Comparison of ENCODE assay signal across 14 mouse cellular contexts in genomic region chr6:6873476-6874072, GRCm38 (mm10). TPM values are rescaled to one million over a fixed set of nuclear protein-coding genes. Genes with fewer than 3 reads are reported as not detected.
DNase-seq lines count a peak whose midpoint lies in the region; ATAC-seq lines count a peak whose summit lies in the region.
"Had no signal": no experiment of that assay in that cellular context is flagged by ENCODE, and none has a peak within 500 bp of the region (broad histone marks: within the 10 kb centered on the region; RNA-seq: fewer than 3 reads in every experiment).

No protein-coding gene starts in this region.

- no peak overlapping the region for H3K4me2 ChIP-seq in intestine, embryonic 14.5 days (ENCODE audit: low read length)
- H3K4me2 ChIP-seq in intestine, embryonic 16.5 days (ENCODE audit: low read depth, low read length) = no peak overlapping the region
- H3K4me2 ChIP-seq in forebrain, embryonic 12.5 days = peak overlapping the region; percentile 48
- H3K4me2 ChIP-seq: lung, embryonic 15.5 days had no signal

- no peak overlapping the region for H3K4me3 ChIP-seq in intestine, embryonic 14.5 days (ENCODE audit: low read depth, low read length)
- no peak overlapping the region for H3K4me3 ChIP-seq in intestine, embryonic 16.5 days (ENCODE audit: low read length)
- peak overlapping the region; percentile 34 for H3K4me3 ChIP-seq in forebrain, embryonic 12.5 days (replicated peaks)
- H3K4me3 ChIP-seq: lung, embryonic 15.5 days had no signal

- DNase-seq in intestine, embryonic 14.5 days (ENCODE audit: low spot score) = peak; percentile 54
- DNase-seq in mesoderm, embryonic 11.5 days (ENCODE audit: low read depth, low spot score) = peak; percentile 11
- DNase-seq in lung, postnatal 36 days = no peak
- DNase-seq: cerebellum, postnatal 36 days; heart, adult 18-20 months; heart, postnatal 36 days; kidney, adult 8-10 months; left cerebral cortex, postnatal 4 days had no signal

- H3K4me1 ChIP-seq in intestine, embryonic 14.5 days (replicated peaks; ENCODE audit: control insufficient read depth, insufficient read depth, low read length) = no peaks in the 10 kb centered on the region
- no peaks in the 10 kb centered on the region for H3K4me1 ChIP-seq in intestine, embryonic 16.5 days (ENCODE audit: control insufficient read depth, insufficient read depth, low read length)
- peaks cover 10% of the 10 kb centered on the region for H3K4me1 ChIP-seq in forebrain, embryonic 12.5 days
- H3K4me1 ChIP-seq: lung, embryonic 15.5 days had no signal

- no peaks in the 10 kb centered on the region for H3K9me3 ChIP-seq in intestine, embryonic 14.5 days (ENCODE audit: control insufficient read depth, low read length)
- no peaks in the 10 kb centered on the region for H3K9me3 ChIP-seq in intestine, embryonic 16.5 days (ENCODE audit: control insufficient read depth, low read length)
- H3K9me3 ChIP-seq in forebrain, embryonic 12.5 days = no peaks in the 10 kb centered on the region
- H3K9me3 ChIP-seq: lung, embryonic 15.5 days had no signal

- H3K27me3 ChIP-seq in intestine, embryonic 14.5 days (replicated peaks; ENCODE audit: control insufficient read depth, insufficient read depth, low read length) = peaks cover 100% of the 10 kb centered on the region
- peaks cover 71% of the 10 kb centered on the region for H3K27me3 ChIP-seq in intestine, embryonic 16.5 days (replicated peaks; ENCODE audit: control insufficient read depth, insufficient read depth, low read length)
- H3K27me3 ChIP-seq in forebrain, embryonic 12.5 days = peaks cover 89% of the 10 kb centered on the region

- no peak for ATAC-seq in intestine, embryonic 14.5 days (replicated peaks; ENCODE audit: low FRiP score, low TSS enrichment, low read depth)
- no peak for ATAC-seq in intestine, embryonic 16.5 days
- no peak for ATAC-seq in forebrain, embryonic 12.5 days (ENCODE audit: low FRiP score)
- ATAC-seq in monocyte, adult 5-6 weeks (replicated peaks; ENCODE audit: insufficient number of reproducible peaks, low FRiP score, low TSS enrichment, poor library complexity, severe bottlenecking) = no peak
- no peak for ATAC-seq in cerebellum, adult (ENCODE audit: insufficient number of reproducible peaks, low FRiP score, low TSS enrichment)

- H3K27ac ChIP-seq in intestine, embryonic 14.5 days (ENCODE audit: low read depth) = no peak overlapping the region
- H3K27ac ChIP-seq in intestine, embryonic 16.5 days (ENCODE audit: low read length) = no peak overlapping the region
- H3K27ac ChIP-seq in forebrain, embryonic 12.5 days = peak overlapping the region; percentile 93
- H3K27ac ChIP-seq: lung, embryonic 15.5 days had no signal

- whole genome bisulfite sequencing in intestine, embryonic 14.5 days = under 1% methylated on average over 19 of the region's 19 CpGs
- under 1% methylated on average over 19 of the region's 19 CpGs for WGBS in intestine, embryonic 16.5 days
- WGBS in forebrain, embryonic 12.5 days = under 1% methylated on average over 19 of the region's 19 CpGs

- H3K9ac ChIP-seq in intestine, embryonic 14.5 days (ENCODE audit: low read length) = no peak overlapping the region
- H3K9ac ChIP-seq in intestine, embryonic 16.5 days (ENCODE audit: low read depth, low read length) = no peak overlapping the region
- peak overlapping the region; percentile 63 for H3K9ac ChIP-seq in forebrain, embryonic 12.5 days
- H3K9ac ChIP-seq: lung, embryonic 15.5 days had no signal

- H3K36me3 ChIP-seq in intestine, embryonic 14.5 days (ENCODE audit: control insufficient read depth, insufficient read depth, low read length) = no peaks in the 10 kb centered on the region
- H3K36me3 ChIP-seq in intestine, embryonic 16.5 days (ENCODE audit: control insufficient read depth, insufficient read depth, low read length) = no peaks in the 10 kb centered on the region
- no peaks in the 10 kb centered on the region for H3K36me3 ChIP-seq in forebrain, embryonic 12.5 days (replicated peaks)
- H3K36me3 ChIP-seq: lung, embryonic 15.5 days had no signal

RNA-seq across cellular contexts. Expression of gene Dlx5, which starts 8.3 kb away (rescaled TPM):
- 2.4 and 2.8 TPM in 2 replicates for polyA plus RNA-seq in intestine, embryonic 14.5 days (2014; fragmentation: Nextera tagmentation; extraction: Ambion mirVana)
- polyA plus RNA-seq in intestine, embryonic 16.5 days (2015; fragmentation: Nextera tagmentation; extraction: Ambion mirVana) = 1.5 and 1.7 TPM in 2 replicates
- polyA plus RNA-seq in forebrain, embryonic 12.5 days (2016; fragmentation: Nextera tagmentation; extraction: Ambion mirVana) = 68.0 and 102 TPM in 2 replicates
- total RNA-seq in monocyte, adult 5-6 weeks (2017) = not detected in 3 replicates

RNA-seq across cellular contexts. Expression of gene Dlx6, which starts 10.4 kb away (rescaled TPM):
- not detected in 2 replicates for polyA plus RNA-seq in intestine, embryonic 14.5 days (2014; fragmentation: Nextera tagmentation; extraction: Ambion mirVana)
- polyA plus RNA-seq in intestine, embryonic 16.5 days (2015; fragmentation: Nextera tagmentation; extraction: Ambion mirVana) = not detected in 2 replicates
- 10.1 and 15.7 TPM in 2 replicates for polyA plus RNA-seq in forebrain, embryonic 12.5 days (2016; fragmentation: Nextera tagmentation; extraction: Ambion mirVana)
- total RNA-seq in monocyte, adult 5-6 weeks (2017) = not detected in 3 replicates
- total RNA-seq: heart, adult 18-20 months; heart, postnatal 36 days had no signal
- polyA plus RNA-seq: lung, embryonic 15.5 days; thymus, postnatal 0 days had no signal

Comparison
In these comparisons a context has a peak if more than half of its experiments do, and no peak if none do; other contexts are left out.
1. RNA of gene Dlx5, which starts 8.3 kb away (polyA plus RNA-seq): 68.0 to 102 TPM in forebrain, embryonic 12.5 days; 2.4 to 2.8 TPM in intestine, embryonic 14.5 days and 1.5 to 1.7 TPM in intestine, embryonic 16.5 days; every median in the first group is over 10 times any median in the second.